Mouse (Mus musculus): Measurements from ENCODE around the gene Adra1b.

The Adra1b gene

DNA sequence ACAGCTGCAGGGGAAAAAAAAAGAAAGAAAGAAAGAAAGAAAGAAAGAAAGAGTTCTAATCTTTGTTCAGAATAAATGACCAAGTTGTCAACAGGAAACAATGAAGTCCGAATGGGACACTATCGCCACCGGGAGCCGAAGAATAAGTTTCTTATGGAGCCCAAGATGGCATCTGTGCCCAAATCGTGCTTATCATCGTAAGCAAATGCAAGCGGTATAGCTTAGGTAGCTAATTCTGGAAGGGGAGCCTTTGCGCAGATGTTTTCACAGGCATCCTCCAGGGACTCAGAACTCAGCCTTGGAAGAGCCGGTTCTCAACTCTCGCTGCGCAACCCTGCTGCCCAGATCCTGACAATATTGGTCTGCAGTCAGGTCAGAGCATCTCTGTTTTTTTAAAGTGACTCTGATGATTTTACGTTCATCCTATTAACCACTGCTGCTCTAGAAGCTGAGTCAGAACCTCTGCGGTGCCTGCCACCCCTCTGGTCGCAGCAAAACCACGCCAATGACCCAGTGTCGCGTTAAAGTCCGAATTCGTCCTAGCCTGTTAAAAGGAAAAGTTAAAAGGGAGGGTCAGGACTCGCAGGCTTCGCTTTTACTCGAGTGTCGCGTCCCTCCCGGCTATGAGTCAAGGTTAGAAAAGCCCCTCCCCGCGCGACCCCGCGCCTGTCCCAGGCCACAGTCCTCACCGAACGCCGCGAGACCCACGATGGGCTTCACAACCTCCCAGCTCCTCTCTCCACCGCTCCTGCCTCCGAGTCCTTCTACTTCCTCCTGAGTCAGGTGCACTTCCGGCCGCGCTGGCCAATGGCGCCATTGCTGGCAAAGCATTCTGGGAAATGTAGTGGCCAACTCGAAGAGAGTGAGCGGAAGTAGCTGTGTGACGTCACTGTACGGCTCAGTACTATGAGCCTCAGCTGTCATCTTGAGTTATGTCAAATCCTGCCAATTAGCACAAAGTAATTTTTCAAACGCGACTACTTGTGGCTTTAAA, 153.5 kb downstream of the Adra1b start, which contains the start of gene Ttc1:
Gene Ttc1, minus strand, starts transcription at position 776 of the 994 bp plus-strand sequence.
- no peak for TF ChIP-seq GATA4 (IDR thresholded peaks at IDR 0.05; ENCODE audit: insufficient replicate concordance, low read length)

DNA sequence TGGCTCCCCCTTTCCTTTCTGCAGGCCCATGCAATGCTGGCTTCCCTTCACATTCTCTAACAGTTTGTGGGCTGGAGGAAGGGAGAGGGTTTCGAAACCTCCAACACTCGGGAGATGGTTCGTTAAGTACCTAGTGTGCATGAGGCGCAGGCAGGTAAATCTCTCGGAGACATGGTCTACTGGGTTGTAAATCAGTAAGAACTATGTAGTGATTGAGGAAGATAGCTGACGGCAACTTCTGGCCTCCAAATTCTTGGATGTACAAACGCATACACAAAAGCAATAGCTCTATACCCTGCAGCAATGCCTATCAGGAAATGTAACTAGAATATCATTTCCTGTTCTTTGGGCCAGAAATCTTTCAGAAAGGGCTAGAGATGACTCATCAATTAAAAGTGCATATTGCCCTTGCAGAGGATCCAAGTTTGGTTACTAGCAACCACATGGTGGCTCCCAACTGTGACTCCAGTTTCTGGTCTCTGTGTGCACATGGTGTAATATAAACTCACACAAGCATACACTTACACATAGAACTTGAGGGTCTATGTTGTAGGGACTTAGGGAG, 172.2 kb downstream of the Adra1b start:
- TF ChIP-seq GATA4 (IDR thresholded peaks at IDR 0.05; ENCODE audit: insufficient replicate concordance, low read length) = no peak

- no peak for TF ChIP-seq GATA4 (IDR thresholded peaks at IDR 0.05; ENCODE audit: insufficient replicate concordance, low read length)
Measured at GRCm38 (mm10) chr11:43727796-43728195, 173.2 kb downstream of the Adra1b start.

Data from liver, adult (tissue).